Mouse (Mus musculus) G1E (cell line): Measurements from ENCODE around the gene Spaca1. TPM values are rescaled to one million over a fixed set of nuclear protein-coding genes. Genes with fewer than 3 reads are reported as not detected.

ENCODE experiments used
- ATAC-seq: 2 replicates; pipeline ENCODE4 v1.8.0; 2016; ENCODE audit warnings: mild to moderate bottlenecking; ENCODE audit not compliant: insufficient number of reproducible peaks, poor library complexity, low FRiP score, severe bottlenecking; ENCODE audit errors: extremely low read depth
- DNase-seq: peaks from one replicate; pipeline ENCODE4 v3.0.0; 2012; ENCODE audit warnings: low spot score
- H3K27me3 ChIP-seq: 2 replicates; pipeline ENCODE4 v1.6.1; 2012; ENCODE audit warnings: mild to moderate bottlenecking, low read length, inconsistent platforms; ENCODE audit not compliant: insufficient read depth
- H3K36me3 ChIP-seq: replicated peaks from 2 replicates; pipeline ENCODE3; 2012; ENCODE audit warnings: mild to moderate bottlenecking, inconsistent platforms
- H3K4me1 ChIP-seq: 2 replicates; pipeline ENCODE4 v1.6.1; 2012; ENCODE audit warnings: low read depth, low read length, inconsistent platforms, mixed read lengths; ENCODE audit not compliant: insufficient read depth
- H3K4me3 ChIP-seq: 2 replicates; pipeline ENCODE4 v1.5.1; 2012; ENCODE audit warnings: low read depth, mild to moderate bottlenecking, inconsistent platforms, low read length, moderate library complexity, mixed read lengths
- H3K9me3 ChIP-seq: replicated peaks from 2 replicates; pipeline ENCODE4 v1.6.1; 2012; ENCODE audit warnings: inconsistent platforms
- CTCF ChIP-seq: IDR thresholded peaks from 2 replicates; pipeline ENCODE4 v1.5.1; 2012; ENCODE audit warnings: low read depth, low read length, inconsistent platforms, mixed read lengths
- GATA1 ChIP-seq: IDR thresholded peaks from 2 replicates; pipeline ENCODE4 v1.6.1; 2012; ENCODE audit warnings: borderline replicate concordance, low read length, inconsistent platforms, mixed read lengths
- GATA2 ChIP-seq: IDR thresholded peaks from 2 replicates; pipeline ENCODE4 v1.6.1; 2012; ENCODE audit warnings: low read depth, low read length, inconsistent platforms, borderline replicate concordance
- POLR2AphosphoS5 ChIP-seq: IDR thresholded peaks from 2 replicates; pipeline ENCODE4 v1.6.1; 2012; ENCODE audit warnings: low read depth, low read length, inconsistent platforms; ENCODE audit not compliant: insufficient replicate concordance
- TAL1 ChIP-seq: conservative IDR thresholded peaks from 2 replicates; pipeline ENCODE4 v1.6.1; 2012; ENCODE audit warnings: low read depth, low read length, inconsistent platforms, mixed read lengths
- polyA plus RNA-seq: library from polyadenylated mRNA; stranded (reverse); fragments of >175 nt; gene quantifications from 2 replicates; pipeline ENCODE4 v1.2.3, GENCODE M21; 2012
- total RNA-seq, 2 experiments: library from RNA; stranded (forward) in 1 of 2; stranded (reverse) in 1 of 2; fragments of 200-1000 nt in 1 of 2; fragments of >200 nt in 1 of 2; fragmentation: Nextera tagmentation in 1 of 2; gene quantifications; 2 replicates each; pipeline ENCODE4 v1.2.3; 2014 to 2017

Gene Spaca1
- total and polyA plus RNA-seq, 3 experiments = not detected

GRCm38 (mm10) chr4:33996382-33996781 is 53.6 kb downstream of the Spaca1 start:
- TF ChIP-seq POLR2AphosphoS5 (no peak), CTCF (no peak), GATA1 (no peak), GATA2 (no peak), TAL1 (no peak)
- H3K36me3 ChIP-seq = no peaks in the 10 kb centered on the region
- DNase-seq (no peak), ATAC-seq (no peak)
- H3K27me3 ChIP-seq = no peaks in the 10 kb centered on the region
- no peak overlapping the region for H3K4me3 ChIP-seq
- H3K9me3 ChIP-seq = no peaks in the 10 kb centered on the region
- no peaks in the 10 kb centered on the region for H3K4me1 ChIP-seq

GRCm38 (mm10) chr4:33992687-33993086 is 57.3 kb downstream of the Spaca1 start:
- Histone ChIP-seq H3K9me3 (no peaks in the 10 kb centered on the region), H3K4me3 (no peak overlapping the region), H3K36me3 (no peaks in the 10 kb centered on the region), H3K27me3 (no peaks in the 10 kb centered on the region), H3K4me1 (no peaks in the 10 kb centered on the region)
- ATAC-seq (no peak), DNase-seq (no peak)
- TF ChIP-seq GATA1 = no peak
- TF ChIP-seq CTCF = no peak
- no peak for TF ChIP-seq POLR2AphosphoS5
- TF ChIP-seq TAL1 = no peak
- TF ChIP-seq GATA2 = no peak

- ATAC-seq (no peak), DNase-seq (no peak)
- Histone ChIP-seq H3K36me3 (no peaks in the 10 kb centered on the region), H3K9me3 (no peaks in the 10 kb centered on the region), H3K27me3 (no peaks in the 10 kb centered on the region), H3K4me1 (no peaks in the 10 kb centered on the region), H3K4me3 (no peak overlapping the region)
- TF ChIP-seq POLR2AphosphoS5 (no peak), CTCF (no peak), TAL1 (no peak), GATA1 (no peak), GATA2 (no peak)
Observed at GRCm38 (mm10) chr4:33988466-33989089, 61.4 kb downstream of the Spaca1 start.

Other genes with a start within 250 kb of the Spaca1 start
- not detected in 2 replicates for gene Cnr1, start 125.6 kb downstream of the Spaca1 start, total RNA-seq (2014; fragmentation: Nextera tagmentation)
- gene Cnr1, start 125.6 kb downstream of the Spaca1 start, total RNA-seq (2017) = 0.05 and 0.06 TPM in 2 replicates
- gene Cnr1, start 125.6 kb downstream of the Spaca1 start, polyA plus RNA-seq = not detected in 2 replicates